Mouse (Mus musculus): ENCODE data around the gene Nol9. TPM values are rescaled to one million over a fixed set of nuclear protein-coding genes. Genes with fewer than 3 reads are reported as not detected.

Nol9 gene
- total and polyA plus RNA-seq, 3 experiments: 80.3 to 114 (median 80.9) TPM

GRCm38 (mm10) chr4:152008622-152009075, 30.5 kb upstream of the Nol9 start, which contains the start of gene Klhl21 (continued):
- TF ChIP-seq EP300 (IDR thresholded peaks at IDR 0.05; ENCODE audit: low read depth in 1 of 2, low read length in 2 of 2) (peak in 1 of 2 experiments; percentile 36; a peak in 2 of 4 replicates), ZMIZ1 (IDR thresholded peaks at IDR 0.05; ENCODE audit: low read depth, low read length) (peak; percentile 94), USF1 (IDR thresholded peaks at IDR 0.05; ENCODE audit: low read depth, low read length) (peak; percentile 36; the same call in 1 of the 2 replicates), MXI1 (IDR thresholded peaks at IDR 0.05; ENCODE audit: low read depth, low read length) (no peak), CHD2 (IDR thresholded peaks at IDR 0.05; ENCODE audit: low read length) (no peak), MEF2A (IDR thresholded peaks at IDR 0.05; ENCODE audit: extremely low read depth, insufficient replicate concordance, low read depth, low read length, poor library complexity, severe bottlenecking) (no peak), KAT2A (conservative IDR thresholded peaks at IDR 0.05; ENCODE audit: low read depth, low read length) (no peak; the same call in 1 of the 2 replicates), SIN3A (IDR thresholded peaks at IDR 0.05; ENCODE audit: low read length) (peak; percentile 84), GATA1 (IDR thresholded peaks at IDR 0.05; ENCODE audit: low read depth, low read length) (no peak)

- DNase-seq (ENCODE audit: low read depth, low spot score): peak; percentile 78
- peak overlapping the region; percentile 81 for H3K9ac ChIP-seq (ENCODE audit: control insufficient read depth, low read depth, low read length, poor library complexity, severe bottlenecking)
- no peaks in the 10 kb centered on the region for H3K27me3 ChIP-seq (ENCODE audit: control insufficient read depth in 1 of 2, insufficient read depth in 2 of 2, low read length in 2 of 2)
- H3K36me3 ChIP-seq (ENCODE audit: control insufficient read depth in 1 of 2, insufficient read depth in 2 of 2, low read length in 2 of 2): peaks cover 0 to 5% of the 10 kb centered on the region in 2 experiments; a peak in 2 of 4 replicates
- H3K4me1 ChIP-seq (ENCODE audit: control insufficient read depth in 1 of 2, insufficient read depth in 2 of 2, low read length in 2 of 2): peaks cover 0 to 11% of the 10 kb centered on the region in 2 experiments; a peak in 3 of 4 replicates
- H3K79me2 ChIP-seq (ENCODE audit: control insufficient read depth, insufficient read depth, low read length, poor library complexity): peaks cover 38% of the 10 kb centered on the region
- H3K27ac ChIP-seq (ENCODE audit: control insufficient read depth, low read depth, low read length): peak overlapping the region; percentile 46
- no peaks in the 10 kb centered on the region for H3K9me3 ChIP-seq (replicated peaks; ENCODE audit: insufficient read depth, low read length)
- peak overlapping the region; percentile 74 to 83 for H3K4me3 ChIP-seq (ENCODE audit: control insufficient read depth in 1 of 2, insufficient read depth in 1 of 2, low read depth in 2 of 2, low read length in 2 of 2)
- TF ChIP-seq MXI1 (IDR thresholded peaks at IDR 0.05; ENCODE audit: low read depth, low read length) (peak; percentile 75), ZMIZ1 (IDR thresholded peaks at IDR 0.05; ENCODE audit: low read depth, low read length) (no peak), SIN3A (IDR thresholded peaks at IDR 0.05; ENCODE audit: low read length) (no peak; the same call in none of the 2 replicates), NRF1 (IDR thresholded peaks at IDR 0.05; ENCODE audit: insufficient read depth, low read depth, low read length, poor library complexity, severe bottlenecking) (peak; percentile 65), ETS1 (IDR thresholded peaks at IDR 0.05; ENCODE audit: low read depth, low read length) (no peak), JUND (IDR thresholded peaks at IDR 0.05; ENCODE audit: low read depth, low read length) (no peak), KAT2A (conservative IDR thresholded peaks at IDR 0.05; ENCODE audit: low read depth, low read length) (no peak; the same call in 1 of the 2 replicates), TCF12 (IDR thresholded peaks at IDR 0.05; ENCODE audit: low read depth, low read length) (no peak), ELF1 (IDR thresholded peaks at IDR 0.05; ENCODE audit: low read depth, low read length) (no peak), E2F4 (IDR thresholded peaks at IDR 0.05; ENCODE audit: borderline replicate concordance, low read depth, low read length) (no peak), NELFE (IDR thresholded peaks at IDR 0.05; ENCODE audit: low read depth, low read length) (no peak; the same call in none of the 2 replicates), SMC3 (IDR thresholded peaks at IDR 0.05; ENCODE audit: low read depth, low read length) (no peak), GATA1 (IDR thresholded peaks at IDR 0.05; ENCODE audit: low read depth, low read length) (no peak), ZC3H11A (IDR thresholded peaks at IDR 0.05; ENCODE audit: low read depth, low read length) (no peak), MAFK (IDR thresholded peaks at IDR 0.05; ENCODE audit: borderline replicate concordance, low read depth, low read length) (no peak), MYB (IDR thresholded peaks at IDR 0.05; ENCODE audit: low read depth, low read length) (no peak), UBTF (IDR thresholded peaks at IDR 0.05; ENCODE audit: borderline replicate concordance, insufficient read depth, low read depth, low read length) (0 out of 2 replicates have a peak, but pooled peaks have one; percentile 32), POLR2A (IDR thresholded peaks at IDR 0.05; ENCODE audit: control insufficient read depth in 1 of 2, insufficient read depth in 1 of 2, low read depth in 1 of 2, low read length in 2 of 2, poor library complexity in 1 of 2) (no peak; a peak in 3 of 4 replicates), USF1 (IDR thresholded peaks at IDR 0.05; ENCODE audit: low read depth, low read length) (peak; percentile 14; the same call in 1 of the 2 replicates), POLR2AphosphoS5 (IDR thresholded peaks at IDR 0.05; ENCODE audit: borderline replicate concordance, low read depth, low read length) (no peak), MEF2A (IDR thresholded peaks at IDR 0.05; ENCODE audit: extremely low read depth, insufficient replicate concordance, low read depth, low read length, poor library complexity, severe bottlenecking) (no peak), ZNF384 (IDR thresholded peaks at IDR 0.05; ENCODE audit: low read depth, low read length) (no peak), POLR2AphosphoS2 (IDR thresholded peaks at IDR 0.05; ENCODE audit: low read length) (no peak), CTCF (IDR thresholded peaks at IDR 0.05 in 2 of 3, conservative IDR thresholded peaks at IDR 0.05 in 1 of 3; ENCODE audit: control insufficient read depth in 1 of 3, insufficient read depth in 1 of 3, low read depth in 2 of 3, low read length in 3 of 3, poor library complexity in 1 of 3, severe bottlenecking in 1 of 3) (no peak), RCOR1 (IDR thresholded peaks at IDR 0.05; ENCODE audit: low read depth, low read length) (no peak), CHD1 (IDR thresholded peaks at IDR 0.05; ENCODE audit: low read depth, low read length) (no peak), ZKSCAN1 (IDR thresholded peaks at IDR 0.05; ENCODE audit: low read depth, low read length) (no peak), MAZ (IDR thresholded peaks at IDR 0.05; ENCODE audit: low read depth, low read length) (no peak), CHD2 (IDR thresholded peaks at IDR 0.05; ENCODE audit: low read length) (no peak)
These were observed 29.8 kb upstream of the Nol9 start for GRCm38 (mm10) chr4:152009076-152010051.

All from MEL (cell line).